Mouse (Mus musculus): ENCODE measurements around the gene Xpnpep3. TPM values are rescaled to one million over a fixed set of nuclear protein-coding genes. Genes with fewer than 3 reads are reported as not detected.
"Not testable (repeated sequence)": the region's sequence is repeated elsewhere in the genome, so short reads cannot be mapped to it uniquely, and the experiment has no call there.

Gene Xpnpep3
- polyA plus RNA-seq, 1 experiment = 0.21 TPM

GRCm38 (mm10) chr15:81392997-81393396 lies 6.9 kb upstream of the Xpnpep3 start:
- Histone ChIP-seq H3K27me3 (replicated peaks) (no peaks in the 10 kb centered on the region), H3K36me3 (replicated peaks; ENCODE audit: low read length) (peaks cover 45% of the 10 kb centered on the region), H3K4me1 (peaks cover 43% of the 10 kb centered on the region), H3K4me3 (replicated peaks) (peak overlapping the region; percentile 85), H3K9me3 (no peaks in the 10 kb centered on the region)
- no peak for TF ChIP-seq FLI1 (IDR thresholded peaks at IDR 0.05; ENCODE audit: low read length)

- peaks cover 49% of the 10 kb centered on the region for H3K4me1 ChIP-seq
- TF ChIP-seq FLI1 (IDR thresholded peaks at IDR 0.05; ENCODE audit: low read length) (no peak), GATA1 (IDR thresholded peaks at IDR 0.05; ENCODE audit: borderline replicate concordance, low read length) (no peak)
- no peaks in the 10 kb centered on the region for H3K9me3 ChIP-seq
- peaks cover 32% of the 10 kb centered on the region for H3K36me3 ChIP-seq (replicated peaks; ENCODE audit: low read length)
- H3K4me3 ChIP-seq (replicated peaks) = no peak overlapping the region
- no peaks in the 10 kb centered on the region for H3K27me3 ChIP-seq (replicated peaks)
Observed at GRCm38 (mm10) chr15:81394211-81394915, 5.6 kb upstream of the Xpnpep3 start.

GRCm38 (mm10) chr15:81398189-81398588 lies 1.7 kb upstream of the Xpnpep3 start:
- peaks cover 62% of the 10 kb centered on the region for H3K4me1 ChIP-seq
- H3K9me3 ChIP-seq = no peaks in the 10 kb centered on the region
- H3K36me3 ChIP-seq (replicated peaks; ENCODE audit: low read length) = peaks cover 7% of the 10 kb centered on the region
- H3K27me3 ChIP-seq (replicated peaks) = no peaks in the 10 kb centered on the region
- peak overlapping the region; percentile 97 for H3K4me3 ChIP-seq (replicated peaks)
- TF ChIP-seq FLI1 (IDR thresholded peaks at IDR 0.05; ENCODE audit: low read length) (no peak), GATA1 (IDR thresholded peaks at IDR 0.05; ENCODE audit: borderline replicate concordance, low read length) (no peak)

- H3K4me3 ChIP-seq (replicated peaks) = peak overlapping the region; percentile 97
- H3K36me3 ChIP-seq (replicated peaks; ENCODE audit: low read length) = peaks cover 7% of the 10 kb centered on the region
- no peaks in the 10 kb centered on the region for H3K27me3 ChIP-seq (replicated peaks)
- H3K9me3 ChIP-seq = no peaks in the 10 kb centered on the region
- H3K4me1 ChIP-seq = peaks cover 51% of the 10 kb centered on the region
- TF ChIP-seq FLI1 (IDR thresholded peaks at IDR 0.05; ENCODE audit: low read length) (no peak), GATA1 (IDR thresholded peaks at IDR 0.05; ENCODE audit: borderline replicate concordance, low read length) (no peak)
Observed at GRCm38 (mm10) chr15:81399297-81399637, 671 bp upstream of the Xpnpep3 start.

GRCm38 (mm10) chr15:81405008-81405407 lies 5.1 kb downstream of the Xpnpep3 start:
- Histone ChIP-seq H3K4me3 (replicated peaks) (no peak overlapping the region), H3K9me3 (no peaks in the 10 kb centered on the region), H3K27me3 (replicated peaks) (no peaks in the 10 kb centered on the region), H3K4me1 (peaks cover 35% of the 10 kb centered on the region), H3K36me3 (replicated peaks; ENCODE audit: low read length) (peaks cover 16% of the 10 kb centered on the region)
- TF ChIP-seq GATA1 (IDR thresholded peaks at IDR 0.05; ENCODE audit: borderline replicate concordance, low read length) (no peak), FLI1 (IDR thresholded peaks at IDR 0.05; ENCODE audit: low read length) (no peak)

- H3K27me3 ChIP-seq (replicated peaks) = no peaks in the 10 kb centered on the region
- H3K9me3 ChIP-seq = no peaks in the 10 kb centered on the region
- TF ChIP-seq GATA1 (IDR thresholded peaks at IDR 0.05; ENCODE audit: borderline replicate concordance, low read length) (no peak), FLI1 (IDR thresholded peaks at IDR 0.05; ENCODE audit: low read length) (no peak)
- H3K4me3 ChIP-seq (replicated peaks) = no peak within 1 kb of the TSS
- peaks cover 16% of the 10 kb centered on the region for H3K4me1 ChIP-seq
- peaks cover 18% of the 10 kb centered on the region for H3K36me3 ChIP-seq (replicated peaks; ENCODE audit: low read length)
Observed at GRCm38 (mm10) chr15:81408199-81408598, 8.3 kb downstream of the Xpnpep3 start, which contains the start of gene Dnajb7. Gene Dnajb7, minus strand, starts transcription at chr15:81408299.

- not testable (repeated sequence) for H3K4me3 ChIP-seq (replicated peaks); H3K27me3 ChIP-seq (replicated peaks); H3K9me3 ChIP-seq
- H3K4me1 ChIP-seq = peaks cover 14% of the 10 kb centered on the region
- H3K36me3 ChIP-seq (replicated peaks; ENCODE audit: low read length) = peaks cover 63% of the 10 kb centered on the region
Observed at GRCm38 (mm10) chr15:81416763-81417310, 16.9 kb downstream of the Xpnpep3 start.

GRCm38 (mm10) chr15:81418065-81418464 lies 18.1 kb downstream of the Xpnpep3 start:
- Histone ChIP-seq H3K36me3 (replicated peaks; ENCODE audit: low read length) (peaks cover 59% of the 10 kb centered on the region), H3K9me3 (no peaks in the 10 kb centered on the region), H3K4me3 (replicated peaks) (no peak overlapping the region), H3K27me3 (replicated peaks) (no peaks in the 10 kb centered on the region), H3K4me1 (peaks cover 14% of the 10 kb centered on the region)
- TF ChIP-seq FLI1 (IDR thresholded peaks at IDR 0.05; ENCODE audit: low read length) = no peak
- no peak for TF ChIP-seq GATA1 (IDR thresholded peaks at IDR 0.05; ENCODE audit: borderline replicate concordance, low read length)

GRCm38 (mm10) chr15:81421454-81421853 lies 21.5 kb downstream of the Xpnpep3 start:
- TF ChIP-seq GATA1 (IDR thresholded peaks at IDR 0.05; ENCODE audit: borderline replicate concordance, low read length) (no peak), FLI1 (IDR thresholded peaks at IDR 0.05; ENCODE audit: low read length) (no peak)
- Histone ChIP-seq H3K36me3 (replicated peaks; ENCODE audit: low read length) (peaks cover 37% of the 10 kb centered on the region), H3K4me1 (peaks cover 24% of the 10 kb centered on the region), H3K4me3 (replicated peaks) (no peak overlapping the region), H3K27me3 (replicated peaks) (no peaks in the 10 kb centered on the region), H3K9me3 (no peaks in the 10 kb centered on the region)

GRCm38 (mm10) chr15:81422156-81422681 lies 22.3 kb downstream of the Xpnpep3 start:
- Histone ChIP-seq H3K36me3 (replicated peaks; ENCODE audit: low read length) (peaks cover 32% of the 10 kb centered on the region), H3K27me3 (replicated peaks) (no peaks in the 10 kb centered on the region), H3K4me3 (replicated peaks) (no peak overlapping the region), H3K9me3 (no peaks in the 10 kb centered on the region), H3K4me1 (peaks cover 20% of the 10 kb centered on the region)
- TF ChIP-seq FLI1 (IDR thresholded peaks at IDR 0.05; ENCODE audit: low read length) = no peak
- TF ChIP-seq GATA1 (IDR thresholded peaks at IDR 0.05; ENCODE audit: borderline replicate concordance, low read length) = no peak

All from megakaryocyte, embryonic 14.5 days (primary cell).